Mouse (Mus musculus) E14TG2a.4 (cell line): ENCODE measurements around the gene A430078G23Rik.

Source experiments
- CTCF ChIP-seq: conservative IDR thresholded peaks from 2 replicates; pipeline ENCODE4 v1.5.1; 2014; ENCODE audit warnings: low read length
- NANOG ChIP-seq: IDR thresholded peaks from 2 replicates; pipeline ENCODE4 v1.6.1; 2014; ENCODE audit warnings: borderline replicate concordance, low read length, mixed read lengths
- POU5F1 ChIP-seq: IDR thresholded peaks from 2 replicates; pipeline ENCODE4 v1.6.1; 2014; ENCODE audit warnings: low read length, borderline replicate concordance

DNA sequence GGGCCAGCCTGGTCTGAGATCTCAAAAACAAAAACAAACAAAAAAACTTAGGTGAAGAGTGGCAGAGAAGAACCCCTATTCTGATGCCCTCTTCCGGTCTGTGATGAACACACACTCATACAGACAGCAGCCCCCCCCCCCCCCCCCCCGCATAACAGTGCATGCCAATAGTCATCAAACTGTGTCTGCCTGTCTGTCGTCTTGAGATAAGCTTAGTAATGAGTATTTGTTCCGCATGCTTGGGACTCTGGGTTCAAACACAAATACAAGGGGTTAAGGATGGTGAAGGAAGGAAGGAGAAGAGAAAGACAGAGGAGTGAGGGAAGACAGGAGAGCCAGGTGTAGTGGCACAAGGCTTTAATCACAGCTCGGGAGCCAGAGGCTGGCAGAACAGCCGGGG is 83.3 kb downstream of the A430078G23Rik start:
- TF ChIP-seq CTCF (no peak), POU5F1 (no peak), NANOG (no peak)
